Mouse (Mus musculus): ENCODE data around the gene Gm9573.
A peak's percentile ranks its signal among the peaks of the same experiment; 100 is the strongest.

Gm9573 gene

DNA sequence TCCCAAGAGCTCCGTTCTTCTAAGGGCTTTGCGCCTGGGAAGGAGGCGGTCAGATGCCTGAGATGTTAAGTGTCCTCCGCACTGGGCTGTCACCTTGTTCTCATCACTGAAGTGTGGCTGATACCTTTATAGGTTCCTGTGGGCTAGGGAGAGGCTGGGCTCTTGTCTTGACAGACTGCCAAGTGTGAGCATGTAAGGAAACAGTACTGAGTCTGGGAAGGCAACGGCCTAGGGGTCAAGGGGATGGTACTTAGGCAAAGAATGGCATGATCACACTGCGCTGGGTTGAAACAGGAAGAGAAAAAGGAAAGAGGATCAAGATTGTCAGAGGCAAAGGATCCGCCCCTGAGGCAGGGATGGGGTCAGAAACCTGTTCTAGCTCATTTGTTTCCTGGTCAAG lies at the start of gene Gm9573:
Gene Gm9573 (minus strand): TSS at position 101 of the 400 bp plus-strand sequence.
- DNase-seq (ENCODE audit: low read depth, low spot score): no peak

DNA sequence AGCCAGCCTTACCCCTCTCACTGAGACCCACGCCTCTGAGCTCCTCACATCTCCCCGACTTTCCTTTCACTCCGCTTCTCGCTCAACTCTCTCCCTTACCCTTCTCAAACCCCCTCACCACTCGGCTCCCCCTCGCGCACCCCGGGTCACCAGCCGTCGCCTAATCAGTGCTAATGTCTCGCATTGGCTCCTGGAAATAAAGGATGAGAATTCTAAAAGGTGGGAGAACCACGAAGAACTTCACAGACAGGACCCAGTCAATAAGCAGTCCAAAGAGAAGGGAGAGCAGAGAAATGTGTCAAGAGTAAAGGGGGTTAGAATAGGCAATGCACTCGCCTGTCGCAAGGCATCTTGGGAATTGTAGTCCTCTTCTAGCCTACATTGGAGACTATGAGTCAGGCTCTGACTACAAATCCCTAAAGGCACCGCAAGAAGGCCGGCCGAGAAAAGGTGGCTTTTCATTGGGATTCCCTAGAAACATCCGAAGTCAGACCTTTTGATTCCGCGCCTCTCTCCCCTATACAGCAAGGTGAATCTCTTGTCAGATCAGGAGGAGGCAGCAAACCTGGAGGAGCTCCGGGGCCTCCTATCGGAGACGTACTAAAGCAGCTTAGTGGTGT lies 47.1 kb upstream of the Gm9573 start, which contains the start of gene Gtf2h4:
Gene Gtf2h4 (minus strand): TSS at position 324 of the 620 bp plus-strand sequence.
- DNase-seq (ENCODE audit: low read depth, low spot score): peak; percentile 95

DNA sequence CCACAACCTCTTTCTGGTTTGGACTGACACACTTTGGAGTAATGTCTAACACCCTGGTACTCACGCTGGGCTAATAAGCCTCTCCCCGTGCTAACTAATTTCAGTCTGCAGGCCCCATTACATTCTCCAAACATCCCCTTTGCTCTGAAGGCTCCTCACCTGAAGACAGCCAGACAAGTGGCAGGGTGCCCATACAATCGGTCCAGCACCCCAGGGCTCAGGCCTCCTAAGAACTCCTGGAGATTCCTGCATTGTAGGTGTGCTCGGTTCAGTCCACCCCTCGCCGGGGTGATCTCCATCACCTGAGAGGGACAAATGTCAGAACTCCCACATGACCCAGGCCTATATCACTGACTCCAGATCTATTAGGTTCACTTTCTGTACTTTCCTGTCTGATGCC lies 46.1 kb upstream of the Gm9573 start:
- no peak for DNase-seq (ENCODE audit: low read depth, low spot score)

DNA sequence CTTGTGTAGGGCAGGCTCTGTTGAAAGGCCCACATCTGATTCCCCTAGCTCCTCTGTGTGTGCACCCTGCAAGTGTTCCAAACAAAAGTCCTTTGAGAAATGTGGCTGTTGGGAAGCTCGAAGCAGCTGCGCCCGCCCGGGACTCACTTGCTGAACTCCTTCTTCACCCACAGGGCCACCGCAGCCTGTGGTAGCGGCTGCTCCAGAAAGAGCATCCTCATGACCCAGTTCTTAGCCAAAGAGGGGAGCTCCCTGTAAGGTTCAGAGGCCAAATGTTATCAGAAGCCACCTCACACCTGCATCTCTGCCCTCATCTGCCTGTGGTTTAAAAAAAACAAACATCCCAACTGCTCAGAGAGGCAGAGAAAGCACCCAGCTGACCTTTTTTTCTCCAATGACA lies 45.4 kb upstream of the Gm9573 start:
- DNase-seq (ENCODE audit: low read depth, low spot score): no peak

DNA sequence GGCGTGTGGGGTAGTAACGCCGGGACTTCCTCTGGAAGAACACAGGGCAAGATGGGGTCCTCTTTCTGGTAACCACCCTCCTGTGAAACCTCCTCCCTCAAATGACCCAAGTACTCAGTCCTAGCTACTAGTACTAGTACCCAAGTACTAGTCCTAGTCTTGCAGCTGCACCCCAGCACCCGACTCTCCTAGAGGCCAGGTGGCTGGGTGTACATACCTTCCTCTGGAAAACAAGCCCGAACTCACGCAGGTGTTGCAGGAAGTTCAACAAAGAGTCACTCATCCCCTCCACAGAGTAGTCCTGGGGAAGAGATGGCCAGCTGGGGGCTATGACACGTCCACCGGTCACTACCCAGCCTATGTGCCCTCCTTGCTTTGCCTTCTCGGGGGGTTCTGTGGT lies 43.3 kb upstream of the Gm9573 start:
- DNase-seq (ENCODE audit: low read depth, low spot score): no peak

DNA sequence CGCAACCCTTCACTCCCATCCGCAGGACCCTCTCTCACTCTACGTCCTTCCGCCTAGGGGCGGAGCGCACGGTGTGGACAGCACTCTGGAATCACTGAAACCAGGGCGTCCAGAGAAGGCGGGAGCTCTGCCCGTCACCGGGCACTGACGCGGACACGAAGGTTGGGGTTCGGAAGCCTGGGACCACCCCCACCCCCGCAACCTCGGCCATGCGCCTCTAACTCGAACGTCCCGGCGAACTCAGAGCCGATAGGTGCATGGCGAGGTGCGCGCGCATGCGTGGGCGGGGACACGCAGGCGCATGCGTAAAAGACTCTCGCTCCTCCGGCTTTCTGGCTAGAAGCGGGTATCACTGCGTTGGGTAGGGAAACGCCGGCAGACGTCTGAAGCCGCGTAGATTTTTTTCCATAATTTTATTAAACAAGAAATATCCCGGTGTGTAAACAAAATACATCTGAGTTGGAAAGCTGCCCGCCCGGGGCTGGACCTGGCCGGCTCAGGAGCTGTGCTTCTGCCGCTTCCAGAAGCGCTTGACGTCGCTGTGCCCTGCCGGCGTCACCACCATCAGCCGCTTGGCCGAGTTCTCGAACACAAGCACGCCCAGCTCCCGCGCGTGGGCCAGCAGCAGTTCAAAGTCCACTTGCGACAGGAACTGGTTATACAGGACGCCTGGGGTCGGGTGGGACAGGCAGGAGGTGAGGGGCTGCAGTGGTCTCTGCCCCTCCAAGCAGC lies 41.1 kb upstream of the Gm9573 start, which contains the start of gene Vars2:
Gene Vars2 (minus strand): TSS at position 259 of the 732 bp plus-strand sequence.
- DNase-seq (ENCODE audit: low read depth, low spot score): peak; percentile 98

DNA sequence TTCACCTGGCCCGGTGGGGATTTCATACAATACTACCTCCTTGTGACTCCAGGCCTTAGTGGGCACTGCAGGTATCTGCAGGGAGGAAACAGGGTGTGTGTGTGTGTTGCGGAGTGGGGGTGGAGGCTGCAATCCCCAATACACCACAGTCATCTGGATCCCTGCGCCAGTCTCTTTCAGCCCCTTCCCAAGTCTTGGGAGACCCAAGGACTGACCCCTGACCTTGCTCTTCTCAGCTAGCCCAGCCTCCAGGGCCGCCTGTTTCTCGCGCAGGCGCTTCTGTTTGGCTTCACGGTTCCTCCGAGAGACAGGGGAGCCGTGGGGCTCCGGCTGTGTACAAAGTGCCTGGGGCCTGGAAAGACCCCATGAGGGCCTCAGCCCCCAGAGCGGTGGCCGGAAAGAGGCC lies 40.4 kb upstream of the Gm9573 start:
- DNase-seq (ENCODE audit: low read depth, low spot score): peak; percentile 86

DNA sequence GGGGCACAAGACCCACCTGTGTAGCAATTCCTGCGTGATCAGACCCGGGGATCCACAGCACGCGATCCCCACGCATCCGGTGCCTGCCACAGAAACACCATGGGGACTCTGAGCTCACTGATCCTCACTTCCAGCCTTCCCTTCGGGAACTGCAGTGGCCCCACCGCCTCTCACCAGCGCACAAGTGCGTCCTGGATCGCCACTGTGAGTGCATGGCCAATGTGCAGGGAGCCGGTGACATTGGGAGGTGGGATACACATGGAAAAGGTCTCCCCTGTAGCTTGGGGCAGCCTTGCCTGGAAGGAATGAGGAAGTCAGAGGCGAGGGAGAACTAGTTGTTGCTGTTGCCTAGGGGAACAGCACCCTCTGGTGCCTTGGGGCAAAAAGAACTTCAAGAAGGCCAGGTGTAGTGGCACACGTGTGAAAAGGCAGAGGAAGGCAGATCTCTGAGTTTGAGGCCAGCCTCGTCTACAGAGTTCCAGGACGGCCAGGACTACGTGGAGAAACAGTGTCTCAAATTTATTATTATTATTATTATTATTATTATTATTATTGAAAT lies 39.6 kb upstream of the Gm9573 start:
- peak; percentile 81 for DNase-seq (ENCODE audit: low read depth, low spot score)

DNA sequence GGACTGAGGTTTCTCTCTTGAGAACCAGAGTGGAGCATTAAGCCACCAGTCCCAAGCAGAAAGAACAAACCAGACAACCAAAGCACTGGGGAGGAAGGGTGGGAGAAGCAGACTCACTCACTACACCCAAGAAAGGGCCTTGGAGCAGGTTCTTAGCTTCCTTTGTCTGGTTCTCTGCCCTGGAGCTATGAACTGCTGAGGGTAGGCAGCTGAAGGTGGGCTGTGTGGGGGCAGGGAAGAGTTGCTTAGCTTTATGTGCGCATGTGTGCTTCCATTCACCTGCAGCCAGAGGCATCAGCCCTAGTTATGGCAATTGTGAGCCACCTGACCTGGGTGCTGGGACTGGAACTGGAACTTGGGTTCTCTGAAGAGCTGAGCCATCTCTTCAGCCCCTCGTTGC lies 26.6 kb upstream of the Gm9573 start:
- DNase-seq (ENCODE audit: low read depth, low spot score): no peak

DNA sequence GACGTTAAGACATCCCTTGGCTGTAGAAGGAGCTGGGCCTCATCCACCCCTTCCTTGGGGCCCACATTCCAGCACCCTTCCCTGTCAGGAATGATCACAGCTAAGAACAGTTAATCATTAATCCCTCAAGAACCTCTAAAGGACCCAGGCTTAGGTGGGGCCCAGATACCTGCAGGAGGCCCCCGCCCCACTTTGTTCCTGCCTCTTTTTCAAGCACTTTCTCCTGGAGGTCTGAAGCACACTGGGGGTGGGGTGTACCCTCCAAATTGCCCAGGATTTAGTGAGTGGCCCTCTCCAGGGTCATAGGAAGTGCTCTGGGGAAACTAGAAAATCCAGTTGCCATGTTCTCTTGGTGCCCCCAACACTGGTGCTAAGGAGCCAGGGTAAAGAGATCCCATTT lies 23.0 kb upstream of the Gm9573 start:
- DNase-seq (ENCODE audit: low read depth, low spot score): no peak

DNA sequence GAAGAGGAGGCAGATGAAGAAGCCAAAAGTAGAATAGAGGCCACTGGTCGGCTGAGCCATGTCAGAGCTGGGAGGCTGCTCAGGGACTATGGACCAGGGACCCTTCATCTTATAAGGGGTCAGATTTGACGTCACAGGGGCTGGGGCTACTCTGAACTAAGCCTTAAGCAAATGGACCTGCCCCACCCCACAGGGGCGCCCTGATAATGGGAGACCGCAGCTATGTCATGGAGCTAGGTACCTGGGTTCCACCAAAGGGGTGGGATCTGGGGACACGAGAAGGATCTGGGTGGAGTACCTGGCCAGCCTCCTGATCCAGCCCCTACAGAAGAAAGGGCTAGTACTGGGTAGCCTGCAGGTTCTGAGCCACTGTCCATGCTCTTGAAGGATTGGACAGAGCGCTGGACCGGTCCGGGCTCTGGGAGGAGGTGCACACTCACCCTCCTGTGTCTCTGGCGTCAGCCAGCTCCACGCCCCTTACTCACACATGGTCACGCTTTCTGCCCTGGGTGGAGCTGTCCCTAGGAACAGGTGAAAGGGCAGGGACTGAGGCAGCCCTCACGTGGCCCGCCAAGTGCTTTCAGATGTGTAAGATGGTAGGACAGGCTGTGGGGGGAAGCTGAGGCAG lies 17.3 kb upstream of the Gm9573 start, which contains the start of gene Mucl3:
Gene Mucl3 (minus strand): TSS at position 87 of the 628 bp plus-strand sequence.
- no peak for DNase-seq (ENCODE audit: low read depth, low spot score)

DNA sequence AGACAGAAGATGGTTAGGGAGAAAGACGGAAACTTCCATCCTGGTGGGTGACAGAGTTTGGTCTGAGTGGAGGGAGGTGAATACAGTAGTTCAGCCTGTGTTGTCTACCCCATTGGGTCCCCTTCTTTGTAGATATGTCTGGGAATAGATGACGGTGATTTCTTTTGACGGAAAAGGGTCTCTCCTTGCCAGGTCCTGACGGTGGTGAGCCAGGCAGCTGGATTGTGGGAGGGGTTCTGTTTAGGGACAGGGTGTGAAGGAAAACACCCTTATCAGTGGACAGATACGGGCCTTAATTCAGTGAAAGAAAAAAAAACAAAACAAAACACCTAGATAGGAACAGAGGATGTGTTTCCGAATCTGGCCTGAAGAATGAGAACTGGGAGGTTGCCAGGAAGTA lies 12.9 kb upstream of the Gm9573 start:
- no peak for DNase-seq (ENCODE audit: low read depth, low spot score)

DNA sequence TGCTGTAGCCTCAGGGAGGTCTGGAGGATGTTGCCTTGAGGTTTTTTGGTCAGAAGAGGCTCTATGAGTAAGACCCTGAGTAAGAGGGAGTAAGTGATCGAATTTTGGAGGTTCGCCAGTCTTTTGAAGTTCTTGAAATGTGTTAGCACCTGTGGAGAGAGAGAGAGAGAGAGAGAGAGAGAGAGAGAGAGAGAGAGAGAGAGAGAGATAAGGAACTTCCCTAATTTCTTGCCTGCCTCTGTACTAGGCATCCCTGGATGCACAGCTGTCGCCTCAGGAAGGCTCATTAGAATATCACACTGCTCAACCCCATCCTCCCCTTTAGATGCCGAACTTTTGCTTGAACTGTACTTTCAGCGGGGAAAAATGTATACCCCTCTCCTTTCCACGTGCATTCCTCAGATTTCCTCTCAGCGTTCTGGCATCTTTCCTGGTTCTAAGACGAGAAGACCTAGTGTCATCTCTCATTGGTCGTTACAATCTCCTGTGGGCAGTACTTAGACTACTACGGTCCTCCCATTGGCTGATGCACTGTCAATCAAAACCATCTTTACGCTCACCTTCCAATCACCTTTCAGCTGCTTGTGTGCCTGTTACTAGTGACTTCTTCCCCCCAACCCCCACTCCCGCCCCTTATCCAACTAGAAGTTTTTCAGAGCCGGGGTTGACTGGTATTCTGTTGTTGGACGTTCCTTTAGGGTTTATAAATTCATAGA lies 12.2 kb upstream of the Gm9573 start:
- DNase-seq (ENCODE audit: low read depth, low spot score): peak; percentile 76

DNA sequence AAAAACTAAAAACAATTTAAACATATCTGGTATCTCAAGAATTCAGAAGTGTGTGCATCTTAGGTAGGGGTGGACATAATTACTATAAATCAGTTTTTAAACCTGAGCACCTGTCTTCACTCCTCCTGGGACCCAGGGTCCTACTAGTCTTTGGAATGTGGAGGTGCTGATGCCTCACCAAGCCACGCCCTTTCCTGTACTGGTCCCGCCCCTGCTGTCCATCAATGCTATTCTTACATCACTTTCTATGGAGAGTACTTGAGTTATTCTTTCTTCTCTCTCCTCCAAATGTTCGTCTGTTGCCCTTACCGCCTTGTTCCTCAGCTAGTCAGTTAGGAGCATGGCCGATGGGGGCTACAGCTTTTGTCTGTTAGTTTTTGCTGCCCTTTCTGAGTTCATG lies 9.9 kb upstream of the Gm9573 start:
- DNase-seq (ENCODE audit: low read depth, low spot score): peak; percentile 62

DNA sequence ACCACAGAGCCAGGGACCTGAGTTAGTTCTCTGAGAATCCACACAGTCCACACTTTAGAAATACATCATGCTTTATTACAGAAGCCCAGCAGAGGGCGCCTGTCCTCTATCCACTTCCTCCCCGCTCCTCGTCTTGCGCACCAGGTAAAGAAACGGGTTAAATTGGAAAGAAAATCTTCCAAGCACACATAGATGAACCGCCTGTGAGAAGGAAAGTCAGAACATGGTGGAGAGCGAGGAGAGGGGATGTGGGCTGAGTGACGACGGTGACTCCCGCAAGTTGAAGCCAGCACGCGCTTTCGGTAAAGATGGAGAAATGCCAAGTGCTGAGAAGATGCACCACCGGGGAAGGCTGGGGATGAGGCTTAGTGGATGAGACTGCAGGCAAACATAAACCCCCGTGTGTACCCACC lies 9.3 kb upstream of the Gm9573 start:
- peak; percentile 86 for DNase-seq (ENCODE audit: low read depth, low spot score)

DNA sequence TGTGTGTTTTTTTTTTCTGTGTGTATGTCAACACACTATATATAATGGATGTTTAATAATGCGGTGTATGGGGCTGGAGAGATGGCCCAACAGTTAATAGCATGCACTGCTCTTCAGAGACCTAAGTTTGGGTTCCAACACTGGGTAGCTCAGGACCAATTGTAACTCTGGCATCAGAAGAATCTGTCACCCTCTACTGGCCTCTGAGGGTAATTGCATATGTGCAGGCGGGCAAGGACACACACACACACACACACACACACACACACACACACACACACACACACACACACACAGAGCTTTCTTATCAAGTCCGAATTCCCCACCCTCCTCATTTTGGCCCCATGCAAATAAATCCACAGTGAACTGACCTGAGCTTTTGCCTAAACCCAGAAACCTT lies 8.8 kb upstream of the Gm9573 start:
- DNase-seq (ENCODE audit: low read depth, low spot score): no peak

DNA sequence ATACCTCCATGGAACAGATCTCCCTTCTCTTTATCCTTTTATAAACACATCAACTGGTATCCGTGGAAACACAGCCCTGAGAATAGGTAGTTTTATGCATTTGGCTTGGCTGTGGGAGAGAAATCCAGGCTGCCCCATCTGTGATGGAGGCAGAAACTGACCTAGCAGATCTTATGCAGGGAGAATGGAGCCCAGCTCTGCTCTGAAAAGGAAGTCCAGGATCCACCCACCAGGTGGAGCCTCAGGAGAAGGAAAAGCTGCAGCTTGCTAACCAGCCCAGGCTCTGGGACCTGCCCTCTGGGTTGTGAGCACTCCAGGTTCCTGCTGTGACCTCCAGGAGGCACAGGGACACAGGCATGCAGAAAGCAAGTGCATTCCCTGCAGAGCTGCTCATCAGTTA lies 7.6 kb upstream of the Gm9573 start:
- no peak for DNase-seq (ENCODE audit: low read depth, low spot score)

DNA sequence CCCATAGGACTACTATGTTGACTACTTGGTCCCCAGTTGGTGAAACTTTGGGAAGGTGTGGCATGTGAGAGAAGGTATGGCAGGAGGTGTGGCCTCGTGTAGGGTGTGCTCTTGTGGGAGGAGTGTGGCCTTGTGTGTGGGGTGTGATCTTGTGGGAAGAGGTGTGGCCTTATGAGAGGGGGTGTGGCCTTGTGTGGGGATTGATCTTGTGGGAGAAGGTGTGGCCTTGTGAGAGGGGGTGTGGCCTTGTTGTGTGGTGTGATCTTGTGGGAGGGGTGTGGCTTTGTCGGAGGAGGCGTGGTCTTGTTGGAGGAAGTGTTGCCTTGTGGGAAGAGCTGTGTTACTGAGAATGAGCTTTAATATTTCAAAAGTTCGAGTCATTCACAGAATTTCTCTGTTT lies 9.3 kb downstream of the Gm9573 start:
- peak; percentile 78 for DNase-seq (ENCODE audit: low read depth, low spot score)

DNA sequence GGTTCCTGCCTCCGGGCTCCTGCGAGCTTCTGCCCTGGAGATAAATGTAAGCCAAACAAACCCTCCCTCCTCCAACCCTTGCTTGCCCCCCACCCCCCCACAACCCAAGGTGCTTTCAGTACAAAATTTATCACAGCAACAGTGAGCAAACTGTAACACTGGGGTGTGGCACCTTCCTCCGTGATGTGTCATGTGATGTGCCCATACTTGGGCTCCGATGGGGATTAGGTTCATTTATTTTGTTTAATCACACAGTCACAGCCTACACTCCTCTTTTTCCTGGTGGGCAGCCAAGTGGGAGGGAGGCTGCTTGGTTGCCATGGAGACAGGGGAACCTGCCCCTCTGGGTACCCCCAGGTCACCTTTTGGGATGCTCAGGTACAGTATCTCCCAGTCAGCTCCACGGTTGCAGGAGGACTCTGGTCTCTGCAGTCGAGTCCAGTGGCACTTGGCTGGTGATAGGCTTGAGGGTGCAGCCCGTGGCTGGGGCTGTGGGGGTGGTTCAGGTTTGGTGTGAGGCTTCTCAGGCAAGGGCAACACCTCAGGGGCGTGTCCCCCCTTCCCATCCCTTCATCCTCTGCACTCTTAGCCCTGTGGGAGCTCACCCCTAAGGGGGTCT lies 24.6 kb downstream of the Gm9573 start:
- no peak for DNase-seq (ENCODE audit: low read depth, low spot score)

DNA sequence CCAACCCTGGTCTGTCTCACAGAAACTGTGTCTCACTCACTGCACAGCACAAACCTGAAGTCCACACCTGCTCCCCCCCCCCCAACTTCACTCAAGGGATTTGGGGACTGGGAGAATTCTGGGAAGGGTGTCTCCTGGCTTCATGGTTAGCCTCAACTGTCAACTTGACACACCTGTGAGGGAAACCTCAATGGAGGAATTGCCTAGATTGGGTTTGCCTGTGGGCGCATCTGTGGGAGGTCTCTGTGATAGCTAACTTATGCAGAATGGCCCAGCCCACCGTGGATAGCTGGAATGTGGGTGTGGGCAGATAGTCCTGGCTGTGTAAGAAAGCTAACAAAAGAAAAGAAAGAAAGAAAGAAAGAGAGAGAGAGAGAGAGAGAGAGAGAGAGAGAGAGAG lies 25.2 kb downstream of the Gm9573 start, which contains the start of gene Sfta2:
Gene Sfta2 (plus strand): TSS at position 301 of the 400 bp plus-strand sequence.
- no peak for DNase-seq (ENCODE audit: low read depth, low spot score)

DNA sequence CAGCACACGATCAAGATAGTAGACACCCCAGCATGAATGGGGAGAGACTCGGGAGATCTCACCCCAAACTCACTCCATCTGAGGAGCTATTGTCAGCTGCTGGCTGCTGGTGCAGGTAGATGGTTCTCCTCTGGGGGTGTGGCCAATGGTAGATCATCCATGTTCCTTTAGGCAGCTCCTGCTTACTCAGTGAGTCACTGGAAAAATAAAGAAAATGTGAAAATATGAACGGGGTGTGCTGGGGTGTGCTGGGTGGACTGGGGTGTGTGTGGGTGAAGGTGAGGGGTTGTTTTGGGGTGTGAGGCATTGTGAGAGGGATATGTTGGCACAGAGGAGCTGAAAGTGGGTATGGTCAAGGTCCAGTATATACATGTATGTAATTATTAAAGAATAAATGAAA lies 29.0 kb downstream of the Gm9573 start:
- no peak for DNase-seq (ENCODE audit: low read depth, low spot score)

All from A20 (cell line).